Mouse (Mus musculus): ENCODE measurements around the gene Hsf5.

Hsf5 gene

GRCm38 (mm10) chr11:87616790-87617474 lies at the start of gene Hsf5:
Gene Hsf5 (plus strand): TSS chr11:87617164.
- no peak for DNase-seq (ENCODE audit: extremely low read depth, insufficient read length, low spot score)

GRCm38 (mm10) chr11:87568255-87568953 lies 48.6 kb upstream of the Hsf5 start, which contains the start of gene Sept4:
Gene Sept4 (plus strand): TSS chr11:87568903.
- no peak for DNase-seq (ENCODE audit: extremely low read depth, insufficient read length, low spot score)

- no peak for DNase-seq (ENCODE audit: extremely low read depth, insufficient read length, low spot score)
Observed at GRCm38 (mm10) chr11:87570743-87571142, 46.2 kb upstream of the Hsf5 start.

- no peak for DNase-seq (ENCODE audit: extremely low read depth, insufficient read length, low spot score)
Observed at GRCm38 (mm10) chr11:87571361-87571950, 45.5 kb upstream of the Hsf5 start.

GRCm38 (mm10) chr11:87573751-87574150 lies 43.2 kb upstream of the Hsf5 start:
- DNase-seq (ENCODE audit: extremely low read depth, insufficient read length, low spot score), result no peak

- DNase-seq (ENCODE audit: extremely low read depth, insufficient read length, low spot score), result peak; percentile 32
Observed at GRCm38 (mm10) chr11:87574520-87575180, 42.3 kb upstream of the Hsf5 start.

DNA sequence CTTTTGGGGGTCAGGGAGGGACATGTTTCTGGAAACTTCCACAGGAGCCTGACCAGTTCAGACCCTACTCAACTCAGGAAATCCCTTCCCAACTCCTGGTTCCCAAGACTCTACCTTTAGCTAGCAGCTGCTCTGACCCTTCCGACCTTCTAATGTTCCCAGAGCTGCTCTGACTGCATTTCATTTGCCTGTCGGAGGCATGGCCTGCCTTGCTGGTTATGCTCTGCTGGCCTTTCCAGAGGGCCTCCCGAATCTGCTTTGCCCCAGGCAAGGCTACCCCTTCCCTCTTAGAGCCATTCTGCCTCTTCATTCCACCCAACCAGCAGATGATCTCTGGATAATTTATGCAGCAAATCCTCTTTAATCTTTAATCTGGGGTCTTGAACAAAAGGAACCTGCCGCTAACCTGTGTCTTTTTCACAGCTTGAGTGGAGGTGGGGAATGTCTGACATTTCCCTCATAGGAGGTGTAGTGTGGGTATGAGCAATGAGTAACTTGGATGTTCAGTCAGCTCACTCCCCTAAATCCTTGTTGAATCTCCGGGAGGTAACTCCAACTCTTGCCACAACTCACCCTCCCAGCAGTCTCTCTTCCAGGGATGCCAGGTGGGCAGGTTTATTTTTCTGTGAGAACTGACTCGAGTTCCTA lies 39.2 kb upstream of the Hsf5 start:
- no peak for DNase-seq (ENCODE audit: extremely low read depth, insufficient read length, low spot score)

- DNase-seq (ENCODE audit: extremely low read depth, insufficient read length, low spot score), result no peak
Observed at GRCm38 (mm10) chr11:87578249-87578962, 38.6 kb upstream of the Hsf5 start.

DNA sequence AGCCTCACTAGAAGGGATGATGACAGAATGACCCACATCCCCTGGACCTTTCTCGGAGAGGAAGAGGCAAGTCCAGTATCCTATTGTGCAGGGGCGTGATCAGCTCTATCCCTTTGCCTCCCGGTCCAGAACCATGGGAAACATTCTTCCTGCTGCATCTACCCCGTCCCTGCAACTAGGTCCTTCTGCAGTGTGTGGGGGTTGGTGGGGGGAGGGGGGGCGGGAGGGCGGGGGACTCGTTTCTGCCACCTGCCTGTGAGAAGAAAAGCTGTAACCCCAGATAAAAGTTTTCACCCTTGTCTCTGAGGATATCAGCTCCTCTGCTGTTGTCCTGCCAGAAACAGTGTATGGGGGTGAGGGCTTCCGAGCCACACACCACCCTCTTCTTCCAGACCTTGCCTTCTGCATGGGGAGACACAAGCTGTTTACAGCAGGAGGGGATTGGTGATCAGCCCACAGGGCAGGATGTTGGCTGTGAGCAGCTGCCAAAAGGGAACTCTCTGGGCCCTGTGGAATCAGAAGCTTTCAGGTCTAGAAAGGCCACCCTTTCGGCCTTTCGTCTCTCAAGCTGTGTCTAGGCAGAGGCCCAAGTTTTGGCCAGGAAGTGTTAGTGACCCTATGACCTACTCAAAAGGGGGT lies 37.9 kb upstream of the Hsf5 start:
- DNase-seq (ENCODE audit: extremely low read depth, insufficient read length, low spot score), result no peak

- no peak for DNase-seq (ENCODE audit: extremely low read depth, insufficient read length, low spot score)
Observed at GRCm38 (mm10) chr11:87579713-87580112, 37.3 kb upstream of the Hsf5 start.

- no peak for DNase-seq (ENCODE audit: extremely low read depth, insufficient read length, low spot score)
Observed at GRCm38 (mm10) chr11:87580543-87581085, 36.4 kb upstream of the Hsf5 start.

DNA sequence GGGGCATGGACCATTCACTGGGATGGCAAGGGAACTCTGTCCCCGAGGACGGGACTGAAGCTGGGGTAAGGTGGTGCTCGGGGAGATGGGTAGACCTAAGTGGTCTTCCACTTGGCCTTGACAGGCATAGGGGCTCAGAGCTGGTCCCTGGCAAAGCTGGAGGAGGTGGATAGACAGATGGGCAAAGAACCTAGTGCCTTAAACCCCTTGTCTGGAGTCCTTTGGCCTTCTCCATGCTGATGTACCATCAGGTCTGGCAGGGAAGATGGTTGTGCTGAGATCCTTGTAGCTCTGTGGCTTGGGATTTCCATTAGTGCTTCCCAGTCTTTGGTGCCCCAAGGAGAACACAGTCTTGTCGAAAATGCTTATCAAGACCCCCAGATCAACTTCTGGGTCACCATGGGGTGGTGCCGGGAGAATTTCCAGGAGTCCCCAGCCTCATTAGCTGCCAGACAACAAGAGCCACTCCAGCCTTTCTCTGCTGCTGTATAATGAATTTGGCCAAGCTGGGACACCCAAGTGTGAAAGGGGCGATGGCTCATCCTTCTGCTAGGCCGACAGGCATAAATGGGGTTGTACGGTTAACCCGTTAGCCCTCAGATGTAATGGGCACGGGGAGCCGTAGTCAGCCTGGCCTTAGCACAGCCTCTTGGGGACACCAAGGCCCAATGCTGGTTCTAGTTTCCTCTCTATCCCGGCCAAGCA lies 35.7 kb upstream of the Hsf5 start:
- DNase-seq (ENCODE audit: extremely low read depth, insufficient read length, low spot score), result no peak

DNA sequence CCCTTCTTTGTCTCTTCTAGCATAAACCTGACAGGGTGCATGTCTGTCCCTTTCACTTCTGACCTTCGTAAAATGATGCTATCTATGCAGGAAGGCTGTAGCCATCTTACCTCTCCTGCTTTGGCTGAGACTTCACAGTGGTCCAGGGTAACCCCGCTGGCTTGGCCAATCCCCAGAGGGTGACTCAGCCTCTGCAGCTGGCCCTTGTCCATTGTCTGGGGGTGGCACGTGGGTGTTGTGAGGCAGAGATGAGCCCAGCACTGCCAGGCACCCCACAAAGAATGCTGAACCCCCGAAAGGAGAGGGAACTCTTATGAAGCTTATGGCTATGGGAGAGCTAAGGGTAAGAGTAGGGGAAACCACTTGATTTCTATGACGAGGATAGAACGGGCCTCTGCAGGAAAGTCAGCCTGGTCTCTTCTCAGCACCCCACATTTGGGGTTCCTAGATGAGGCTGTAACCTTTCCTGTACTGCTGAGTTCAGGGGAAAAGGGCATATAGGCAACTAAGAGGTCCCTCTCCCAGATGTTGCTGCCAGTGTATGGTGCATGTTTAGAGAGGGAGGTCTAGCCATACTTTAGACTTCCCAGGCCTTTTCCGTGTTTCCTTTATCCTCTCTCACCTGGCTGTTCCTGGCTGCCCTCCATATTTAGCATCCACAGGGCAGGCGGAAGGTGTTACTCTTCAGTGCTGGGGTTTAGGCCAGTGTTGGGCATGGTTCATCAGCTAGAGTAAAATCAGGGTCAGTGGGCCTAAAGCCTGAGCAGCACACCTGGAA lies 34.8 kb upstream of the Hsf5 start:
- DNase-seq (ENCODE audit: extremely low read depth, insufficient read length, low spot score), result peak; percentile 60

GRCm38 (mm10) chr11:87583291-87584034 lies 33.5 kb upstream of the Hsf5 start:
- no peak for DNase-seq (ENCODE audit: extremely low read depth, insufficient read length, low spot score)

- DNase-seq (ENCODE audit: extremely low read depth, insufficient read length, low spot score), result peak; percentile 54
Observed at GRCm38 (mm10) chr11:87584711-87585505, 32.1 kb upstream of the Hsf5 start.

- DNase-seq (ENCODE audit: extremely low read depth, insufficient read length, low spot score), result no peak
Observed at GRCm38 (mm10) chr11:87587211-87587874, 29.6 kb upstream of the Hsf5 start.
